Mouse (Mus musculus): Measurements from ENCODE around the gene Zfp319.

Gene Zfp319

DNA sequence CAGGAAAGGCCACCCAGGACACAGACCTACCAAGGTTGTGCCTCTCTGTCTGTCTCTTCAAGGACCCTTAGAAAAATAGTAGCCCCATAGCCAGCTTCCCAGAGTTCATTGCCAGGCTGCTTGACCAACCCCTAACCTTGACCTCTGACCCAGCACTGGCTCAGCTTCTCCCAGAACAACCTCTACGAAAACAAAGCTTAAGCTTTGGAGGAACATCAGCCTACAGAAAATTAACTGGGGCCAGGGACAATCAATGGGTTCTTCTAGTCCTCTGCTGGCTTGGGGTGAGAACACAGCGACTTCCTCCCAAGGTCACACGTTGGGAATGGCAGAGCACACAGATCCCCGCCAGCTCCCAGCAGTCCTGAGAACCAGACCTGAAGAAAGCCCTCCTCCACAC, 26.2 kb downstream of the Zfp319 start:
- DNase-seq, result no peak

- DNase-seq, result no peak
Measured at GRCm38 (mm10) chr8:95302410-95302809, 29.3 kb downstream of the Zfp319 start.

GRCm38 (mm10) chr8:95293891-95294290, 37.9 kb downstream of the Zfp319 start:
- no peak for DNase-seq

DNA sequence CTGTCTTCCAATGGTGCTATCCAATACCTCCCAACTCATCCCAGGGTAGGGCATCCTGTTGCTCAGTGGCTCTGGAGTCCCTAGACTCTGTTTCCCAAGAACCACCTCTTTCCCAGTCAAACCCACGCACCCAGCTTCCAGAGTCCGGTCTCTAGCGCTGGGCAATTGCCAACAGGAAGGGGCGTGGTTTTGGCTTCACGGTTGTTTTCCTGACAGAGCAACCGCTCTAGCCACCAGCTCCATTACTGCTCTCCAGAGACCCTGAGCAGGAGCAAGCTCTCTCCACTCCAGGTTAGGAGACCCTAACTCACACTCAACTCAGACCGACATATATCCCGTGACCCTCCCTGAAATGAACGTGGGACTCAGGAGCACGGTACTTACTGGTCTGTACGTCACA, 38.6 kb downstream of the Zfp319 start:
- DNase-seq, result no peak

DNA sequence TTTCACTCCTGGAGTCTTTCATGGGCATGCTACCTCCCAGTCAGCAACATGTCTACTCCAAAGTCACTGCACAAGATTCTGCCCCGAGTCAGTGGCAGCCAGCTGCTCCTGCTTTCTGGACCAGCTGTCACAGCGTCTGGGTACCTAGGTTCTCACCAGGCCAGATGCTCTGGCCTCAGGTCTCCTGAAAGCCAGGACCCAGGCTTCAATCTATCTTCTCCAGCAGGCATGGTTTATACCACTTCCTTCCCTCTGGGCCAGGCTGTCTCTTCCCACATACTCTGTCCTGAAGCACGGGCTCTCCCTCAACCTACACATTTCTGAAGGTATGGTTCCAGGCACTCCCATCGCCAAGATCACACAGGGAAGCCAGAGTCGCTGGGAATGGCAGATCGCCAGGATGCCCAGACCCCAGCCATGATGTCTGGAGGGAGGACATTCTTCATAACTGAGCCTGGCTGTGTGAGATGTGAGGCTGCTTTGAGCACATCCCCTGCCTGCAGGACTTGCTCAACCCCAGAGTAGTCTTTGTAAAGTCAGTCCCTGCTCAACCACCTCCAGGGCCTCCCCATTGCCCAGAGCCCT, 42.6 kb downstream of the Zfp319 start:
- no peak for DNase-seq

DNA sequence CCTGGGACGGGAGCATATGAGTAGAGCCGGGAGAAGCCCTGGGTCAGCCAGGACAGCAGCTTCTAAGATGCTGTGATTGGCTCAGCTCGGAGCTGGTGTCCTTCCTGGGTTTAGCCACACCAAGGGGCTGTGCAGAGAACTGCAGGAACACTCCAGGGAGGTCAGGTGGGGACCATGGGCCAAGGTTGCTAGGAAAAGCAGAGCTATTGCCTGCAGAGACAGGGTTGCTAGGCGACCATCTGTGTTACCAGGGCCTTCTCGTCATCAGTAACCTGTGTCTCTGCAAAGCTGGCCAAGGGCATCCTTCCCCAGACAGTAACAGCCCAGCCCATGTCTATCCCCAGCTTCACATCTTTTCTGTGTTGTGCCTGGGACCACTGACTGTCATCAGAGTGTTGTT, 50.3 kb downstream of the Zfp319 start:
- DNase-seq, result peak; percentile 40

Measured in right cerebral cortex, postnatal 14 days (tissue).